Mouse (Mus musculus) R1 (cell line): ENCODE measurements at regions not wholly inside any gene's neighbourhood (a gene's known extent, or its start where the extent isn't known, plus 50 kb on each side); places are given as distances from the start of the nearest gene placed in this dataset.
A peak's percentile ranks its signal among the peaks of the same experiment; 100 is the strongest.

Experiments used
- DNase-seq: peaks from one replicate; pipeline ENCODE4 v3.0.0-alpha.2; 2018; ENCODE audit warnings: low read depth, low spot score

DNA sequence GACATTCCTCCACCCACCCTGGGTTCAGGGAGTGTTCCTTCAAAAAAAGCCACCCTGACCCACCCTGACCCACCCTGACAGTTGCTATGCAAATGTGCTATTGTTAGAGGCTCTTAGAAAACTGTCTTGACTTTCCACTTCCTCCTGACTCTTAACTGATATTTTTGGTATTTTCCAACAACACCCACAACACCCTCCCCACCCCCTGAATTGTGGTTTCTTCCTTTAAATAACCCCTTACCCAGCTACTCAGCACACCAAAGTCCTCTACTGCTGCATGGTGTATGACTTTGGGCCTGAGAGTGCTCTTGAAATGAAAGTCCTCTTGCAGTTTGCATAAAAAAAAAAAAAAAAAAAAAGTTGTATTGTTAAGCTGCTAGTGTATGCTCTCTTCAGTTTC is 1144.3 kb upstream of the Slc7a12 start:
- DNase-seq = peak; percentile 43

DNA sequence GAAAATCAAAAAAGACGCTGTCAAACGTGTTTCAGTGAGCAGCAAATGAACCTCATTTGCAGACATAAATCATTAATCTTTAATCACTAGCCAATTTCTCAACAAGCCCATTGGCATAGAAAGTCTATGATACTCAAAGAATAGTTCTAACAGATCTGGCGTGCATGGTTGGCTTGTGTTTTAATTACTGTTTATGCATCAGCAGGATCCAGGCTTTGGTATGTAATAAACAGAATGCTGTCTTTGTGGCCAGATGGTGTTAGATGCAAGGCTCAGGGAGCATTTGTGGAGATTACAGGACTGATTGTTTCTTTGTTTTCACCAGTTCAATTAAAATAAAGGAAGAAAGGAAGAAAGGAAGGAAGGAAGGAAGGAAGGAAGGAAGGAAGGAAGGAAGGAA is 1094.3 kb upstream of the Slc7a12 start:
- no peak for DNase-seq
